Mouse (Mus musculus) thymus, postnatal 4 days (tissue): Measurements from ENCODE around the gene Thbs2.
"Not testable (repeated sequence)": the region's sequence is repeated elsewhere in the genome, so short reads cannot be mapped to it uniquely, and the experiment has no call there.

Experiments
- DNase-seq: peaks from one replicate; pipeline ENCODE4 v3.0.0; 2021

The Thbs2 gene

DNA sequence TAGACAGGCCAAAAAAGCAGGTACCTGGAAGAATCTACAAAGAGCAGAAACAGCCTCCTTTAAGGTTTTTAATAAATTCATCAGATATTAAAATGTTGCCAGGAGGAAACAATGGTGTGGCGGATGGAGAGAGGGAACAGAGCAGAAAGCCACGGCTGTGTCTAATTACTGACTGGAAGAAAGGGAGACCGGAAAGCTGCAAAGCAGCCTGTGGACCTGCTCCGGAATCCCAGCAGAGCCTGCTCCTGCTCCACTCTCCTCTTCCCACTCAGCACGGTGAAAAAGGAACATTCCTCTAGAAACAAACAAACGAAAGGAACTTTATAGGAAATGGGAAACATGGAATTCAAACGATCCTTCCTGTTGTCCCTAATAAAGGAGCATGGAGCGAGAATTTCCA, 69.6 kb downstream of the Thbs2 start:
- no peak for DNase-seq

DNA sequence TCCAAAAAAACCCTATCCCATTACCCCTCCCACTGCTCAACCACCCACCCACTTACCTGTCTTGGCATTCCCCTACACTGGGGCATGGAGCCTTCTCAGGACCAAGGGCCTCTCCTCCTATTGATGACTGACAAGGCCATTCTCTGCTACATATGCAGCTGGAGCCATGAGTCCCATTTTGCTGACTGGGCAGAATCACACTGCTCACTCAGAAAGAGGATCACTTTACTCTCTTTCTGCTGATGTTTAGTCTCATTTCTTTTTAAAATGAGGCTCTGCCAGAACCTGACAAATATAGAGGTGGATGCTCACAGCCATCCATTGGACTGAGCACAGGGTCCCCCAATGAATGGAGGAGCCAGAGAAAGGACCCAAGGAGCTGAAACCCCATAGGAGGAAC, 73.0 kb downstream of the Thbs2 start:
- not testable (repeated sequence) for DNase-seq

DNA sequence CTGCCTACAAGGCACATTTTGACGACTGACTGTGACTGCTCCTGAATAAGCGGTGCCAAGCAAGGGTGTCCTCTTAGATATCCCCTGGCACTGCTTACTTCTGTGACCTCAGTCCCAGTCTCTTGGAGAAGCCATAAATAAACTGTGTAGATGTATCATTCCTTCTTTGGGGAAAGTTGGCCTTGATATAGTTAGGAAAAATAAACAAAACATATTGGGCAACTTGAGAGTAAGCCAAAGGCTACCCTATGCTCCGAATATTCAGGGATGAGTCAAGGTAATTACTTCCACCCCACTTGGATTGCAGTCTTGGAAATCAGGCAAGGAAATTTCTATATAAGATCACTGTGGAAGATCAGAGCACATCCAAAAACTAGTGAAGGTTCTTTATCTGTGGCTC, 74.0 kb downstream of the Thbs2 start:
- DNase-seq = no peak

DNA sequence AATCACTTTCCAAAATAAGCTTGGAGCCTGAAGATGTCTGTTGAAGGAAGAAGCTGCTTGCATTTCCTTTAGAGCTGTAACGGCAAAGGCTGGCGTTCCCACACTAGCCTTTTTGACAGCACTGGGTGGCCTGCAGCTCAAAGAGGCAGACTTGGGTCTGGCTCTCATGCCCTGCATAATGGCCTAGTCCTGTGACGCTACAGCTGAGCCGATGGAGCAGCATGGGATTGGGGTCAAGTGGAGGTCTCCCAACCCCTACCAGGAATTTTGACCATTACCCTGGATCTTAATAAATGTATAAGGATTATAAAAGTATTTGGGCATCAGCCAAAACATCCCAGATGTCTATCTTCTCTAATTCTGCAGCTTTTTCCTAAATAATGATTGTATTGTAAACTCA, 75.0 kb downstream of the Thbs2 start:
- DNase-seq = no peak
